Mouse (Mus musculus) MEL (cell line): ENCODE results near the gene Serinc5. TPM values are rescaled to one million over a fixed set of nuclear protein-coding genes. Genes with fewer than 3 reads are reported as not detected.
A peak's percentile ranks its signal among the peaks of the same experiment; 100 is the strongest.

Experiments
- DNase-seq: peaks from one replicate; pipeline ENCODE4 v3.0.0; 2011; ENCODE audit warnings: low read depth, low spot score
- H3K27ac ChIP-seq: 2 replicates; pipeline ENCODE4 v1.5.1; 2012; ENCODE audit warnings: low read depth, mild to moderate bottlenecking, control low read depth, low read length, moderate library complexity; ENCODE audit not compliant: control insufficient read depth
- H3K27me3 ChIP-seq, 2 experiments: fragments of 150-350 bp in 1 of 2; sonication (generic) in 1 of 2; 2 replicates each; pipeline ENCODE4 v1.6.1; 2012; ENCODE audit warnings: low read length in 2 of 2, mild to moderate bottlenecking in 2 of 2, improper control_type of control experiment in 1 of 2, moderate library complexity in 1 of 2; ENCODE audit not compliant: insufficient read depth in 2 of 2, control insufficient read depth in 1 of 2
- H3K36me3 ChIP-seq, 2 experiments: 2 replicates each; pipeline ENCODE4 v1.6.1; 2012 to 2014; ENCODE audit warnings: low read length in 2 of 2, improper control_type of control experiment in 1 of 2, inconsistent platforms in 1 of 2, mild to moderate bottlenecking in 1 of 2; ENCODE audit not compliant: insufficient read depth in 2 of 2, control insufficient read depth in 1 of 2
- H3K4me1 ChIP-seq, 2 experiments: fragments of 150-350 bp in 1 of 2; sonication (generic) in 1 of 2; 2 replicates each; pipeline ENCODE4 v1.6.1; 2012; ENCODE audit warnings: low read length in 2 of 2, improper control_type of control experiment in 1 of 2, mild to moderate bottlenecking in 1 of 2; ENCODE audit not compliant: insufficient read depth in 2 of 2, control insufficient read depth in 1 of 2
- H3K4me3 ChIP-seq, 2 experiments: fragments of 150-350 bp in 1 of 2; sonication (generic) in 1 of 2; 2 replicates each; pipeline ENCODE4 v1.5.1; 2012; ENCODE audit warnings: low read depth in 2 of 2, low read length in 2 of 2, mild to moderate bottlenecking in 2 of 2, moderate library complexity in 2 of 2, control low read depth in 1 of 2, improper control_type of control experiment in 1 of 2; ENCODE audit not compliant: control insufficient read depth in 1 of 2, insufficient read depth in 1 of 2
- H3K79me2 ChIP-seq: 2 replicates; pipeline ENCODE4 v1.6.1; 2012; ENCODE audit warnings: mild to moderate bottlenecking, low read length, moderate library complexity; ENCODE audit not compliant: control insufficient read depth, poor library complexity, insufficient read depth
- H3K9ac ChIP-seq: 2 replicates; pipeline ENCODE4 v1.6.1; 2012; ENCODE audit warnings: low read depth, mild to moderate bottlenecking, control low read depth, low read length, moderate library complexity; ENCODE audit not compliant: control insufficient read depth, poor library complexity, severe bottlenecking
- H3K9me3 ChIP-seq: fragments of 150-350 bp; sonication (generic); replicated peaks from 2 replicates; pipeline ENCODE4 v1.6.1; 2012; ENCODE audit warnings: mild to moderate bottlenecking, low read length, improper control_type of control experiment, moderate library complexity; ENCODE audit not compliant: insufficient read depth
- BHLHE40 ChIP-seq: IDR thresholded peaks from 2 replicates; pipeline ENCODE4 v1.6.1; 2012; ENCODE audit warnings: low read depth, mild to moderate bottlenecking, inconsistent platforms, low read length, improper control_type of control experiment, borderline replicate concordance
- CHD2 ChIP-seq: IDR thresholded peaks from 2 replicates; pipeline ENCODE4 v1.6.1; 2011; ENCODE audit warnings: low read length, improper control_type of control experiment
- CTCF ChIP-seq, 3 experiments: IDR thresholded peaks in 2 of 3; conservative IDR thresholded peaks in 1 of 3; 2 replicates each; pipeline ENCODE4 v1.5.1; 2011 to 2012; ENCODE audit warnings: low read length in 3 of 3, low read depth in 2 of 3, mild to moderate bottlenecking in 2 of 3, improper control_type of control experiment in 1 of 3, inconsistent platforms in 1 of 3, mixed read lengths in 1 of 3, moderate library complexity in 1 of 3; ENCODE audit not compliant: control insufficient read depth in 1 of 3, insufficient read depth in 1 of 3, poor library complexity in 1 of 3, severe bottlenecking in 1 of 3
- EP300 ChIP-seq, 2 experiments: IDR thresholded peaks; 2 replicates each; pipeline ENCODE4 v1.6.1; 2011; ENCODE audit warnings: improper control_type of control experiment in 2 of 2, low read length in 2 of 2, low read depth in 1 of 2, mild to moderate bottlenecking in 1 of 2
- HCFC1 ChIP-seq: IDR thresholded peaks from 2 replicates; pipeline ENCODE4 v1.6.1; 2012; ENCODE audit warnings: low read depth, mild to moderate bottlenecking, inconsistent platforms, low read length, improper control_type of control experiment, moderate library complexity
- JUND ChIP-seq: IDR thresholded peaks from 2 replicates; pipeline ENCODE4 v1.6.1; 2011; ENCODE audit warnings: low read depth, mild to moderate bottlenecking, improper control_type of control experiment, low read length
- MAX ChIP-seq: IDR thresholded peaks from 2 replicates; pipeline ENCODE4 v1.6.1; 2011; ENCODE audit warnings: low read length, improper control_type of control experiment
- MYB ChIP-seq: IDR thresholded peaks from 2 replicates; pipeline ENCODE4 v1.6.1; 2011; ENCODE audit warnings: mild to moderate bottlenecking, low read depth, low read length, improper control_type of control experiment
- POLR2A ChIP-seq, 2 experiments: IDR thresholded peaks; 2 replicates each; pipeline ENCODE4 v1.6.1; 2011 to 2012; ENCODE audit warnings: low read length in 2 of 2, mild to moderate bottlenecking in 2 of 2, control low read depth in 1 of 2, improper control_type of control experiment in 1 of 2, low read depth in 1 of 2, moderate library complexity in 1 of 2; ENCODE audit not compliant: control insufficient read depth in 1 of 2, insufficient read depth in 1 of 2, poor library complexity in 1 of 2
- POLR2AphosphoS5 ChIP-seq: IDR thresholded peaks from 2 replicates; pipeline ENCODE4 v1.6.1; 2012; ENCODE audit warnings: low read depth, borderline replicate concordance, mild to moderate bottlenecking, inconsistent platforms, low read length, moderate library complexity, mixed read lengths
- RAD21 ChIP-seq: IDR thresholded peaks from 2 replicates; pipeline ENCODE4 v1.6.1; 2011; ENCODE audit warnings: mild to moderate bottlenecking, low read depth, low read length, improper control_type of control experiment
- RCOR1 ChIP-seq: IDR thresholded peaks from 2 replicates; pipeline ENCODE4 v1.6.1; 2012; ENCODE audit warnings: low read depth, mild to moderate bottlenecking, inconsistent platforms, low read length, improper control_type of control experiment
- SMC3 ChIP-seq: IDR thresholded peaks from 2 replicates; pipeline ENCODE4 v1.6.1; 2011; ENCODE audit warnings: low read depth, low read length, improper control_type of control experiment
- TBP ChIP-seq: IDR thresholded peaks from 2 replicates; pipeline ENCODE4 v1.8.0; 2011; ENCODE audit warnings: low read depth, low read length, improper control_type of control experiment
- TCF12 ChIP-seq: IDR thresholded peaks from 2 replicates; pipeline ENCODE4 v1.6.1; 2014; ENCODE audit warnings: low read depth, mild to moderate bottlenecking, inconsistent platforms, low read length, improper control_type of control experiment, moderate library complexity
- USF1 ChIP-seq: IDR thresholded peaks from 2 replicates; pipeline ENCODE4 v1.6.1; 2014; ENCODE audit warnings: low read depth, mild to moderate bottlenecking, inconsistent platforms, low read length, improper control_type of control experiment, moderate library complexity
- USF2 ChIP-seq, 2 experiments: IDR thresholded peaks; 2 replicates each; pipeline ENCODE4 v1.6.1; 2011 to 2012; ENCODE audit warnings: improper control_type of control experiment in 2 of 2, low read length in 2 of 2, borderline replicate concordance in 1 of 2, inconsistent platforms in 1 of 2, low read depth in 1 of 2, mild to moderate bottlenecking in 1 of 2; ENCODE audit not compliant: insufficient read depth in 1 of 2
- ZKSCAN1 ChIP-seq: IDR thresholded peaks from 2 replicates; pipeline ENCODE4 v1.6.1; 2012; ENCODE audit warnings: low read depth, mild to moderate bottlenecking, inconsistent platforms, low read length, improper control_type of control experiment, moderate library complexity
- ZMIZ1 ChIP-seq: IDR thresholded peaks from 2 replicates; pipeline ENCODE4 v1.6.1; 2012; ENCODE audit warnings: low read depth, mild to moderate bottlenecking, inconsistent platforms, low read length, improper control_type of control experiment, moderate library complexity
- ZNF384 ChIP-seq: IDR thresholded peaks from 2 replicates; pipeline ENCODE4 v1.6.1; 2012; ENCODE audit warnings: low read depth, mild to moderate bottlenecking, inconsistent platforms, low read length, improper control_type of control experiment
- polyA plus RNA-seq, 2 experiments: library from polyadenylated mRNA; stranded (reverse) in 1 of 2; unstranded in 1 of 2; fragments of >175 nt in 1 of 2; fragments of >200 nt in 1 of 2; gene quantifications; 2 replicates each; pipeline versions ENCODE4 v1.2.1 to v1.2.4; 2012; ENCODE audit warnings: low replicate concordance in 2 of 2, low read depth in 1 of 2; ENCODE audit not compliant: insufficient read length in 2 of 2, insufficient read depth in 1 of 2, missing spikeins in 1 of 2
- total RNA-seq: library from RNA; depleted of rRNA; stranded (reverse); fragments of 300-350 nt; gene quantifications from 2 replicates; pipeline ENCODE4 v1.2.3, GENCODE M21; 2012

Serinc5 gene
- total and polyA plus RNA-seq, 3 experiments, result 4.0 to 8.8 TPM; not detected in 1

DNA sequence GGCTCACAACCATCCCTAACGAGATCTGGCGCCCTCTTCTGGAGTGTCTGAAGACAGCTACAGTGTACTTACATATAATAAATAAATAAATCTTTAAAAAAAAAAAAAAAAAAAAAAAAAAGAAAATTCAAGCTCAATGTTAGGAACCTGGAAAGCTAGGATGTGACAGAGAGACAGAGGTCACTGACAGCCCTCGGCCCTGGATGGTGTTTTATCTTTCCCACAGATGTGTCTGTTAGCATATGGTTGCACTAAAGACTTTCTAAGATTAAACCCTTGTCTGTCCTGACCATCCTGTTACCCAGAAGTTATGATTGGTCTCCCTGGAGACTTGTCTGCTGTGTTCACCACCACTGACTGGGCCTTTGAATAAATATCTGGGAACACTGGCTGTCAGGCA, 33.3 kb downstream of the Serinc5 start:
- no peak overlapping the region for H3K27ac ChIP-seq
- no peak overlapping the region for H3K4me3 ChIP-seq
- H3K4me1 ChIP-seq, result peaks cover 0 to 6% of the 10 kb centered on the region in 2 experiments; a peak in 2 of 4 replicates
- H3K36me3 ChIP-seq, result peaks cover 0 to 5% of the 10 kb centered on the region in 2 experiments; a peak in 2 of 4 replicates
- H3K27me3 ChIP-seq, result no peaks in the 10 kb centered on the region
- no peak overlapping the region for H3K9ac ChIP-seq
- H3K79me2 ChIP-seq, result no peaks in the 10 kb centered on the region
- TF ChIP-seq ZNF384 (0 out of 2 replicates have a peak, but pooled peaks have one; percentile 31), JUND (no peak), BHLHE40 (no peak), SMC3 (no peak), USF1 (no peak), HCFC1 (no peak), ZKSCAN1 (no peak), EP300 (IDR thresholded peaks at IDR 0.05; ENCODE audit: low read depth in 1 of 2, low read length in 2 of 2) (no peak)
- no peak for DNase-seq
- H3K9me3 ChIP-seq, result no peaks in the 10 kb centered on the region

DNA sequence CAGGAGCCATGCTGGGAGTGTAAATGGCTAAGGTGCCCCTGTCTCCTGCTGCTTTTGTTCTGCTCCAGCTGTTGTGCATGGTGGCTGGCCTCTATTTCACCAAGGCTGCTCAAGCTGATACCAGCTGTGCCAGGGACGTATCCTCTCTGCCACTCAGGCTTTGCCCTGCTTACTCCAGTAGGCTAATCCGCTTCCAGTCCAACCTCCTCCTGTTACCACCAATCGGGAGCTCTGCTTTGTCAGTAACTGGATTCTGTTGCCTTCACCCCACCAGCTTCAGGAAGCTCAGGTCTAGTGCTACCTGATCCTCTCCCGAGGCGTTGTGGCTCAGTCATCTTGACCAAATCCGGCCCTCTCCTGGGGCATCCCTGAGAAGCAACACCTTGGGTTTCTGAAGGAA, 33.9 kb downstream of the Serinc5 start:
- Histone ChIP-seq H3K27ac (no peak overlapping the region), H3K9ac (no peak overlapping the region), H3K9me3 (no peaks in the 10 kb centered on the region), H3K4me3 (no peak overlapping the region), H3K36me3 (no peaks in the 10 kb centered on the region; a peak in 1 of 4 replicates), H3K4me1 (peaks cover 0 to under 1% of the 10 kb centered on the region in 2 experiments; a peak in 1 of 4 replicates), H3K27me3 (no peaks in the 10 kb centered on the region), H3K79me2 (no peaks in the 10 kb centered on the region)
- TF ChIP-seq BHLHE40 (no peak), MAX (no peak), EP300 (IDR thresholded peaks at IDR 0.05; ENCODE audit: low read depth in 1 of 2, low read length in 2 of 2) (no peak), USF1 (no peak)
- DNase-seq, result no peak

GRCm38 (mm10) chr13:92647695-92648094, 36.8 kb downstream of the Serinc5 start:
- H3K36me3 ChIP-seq, result no peaks in the 10 kb centered on the region

More at GRCm38 (mm10) chr13:92647695-92648094, 36.8 kb downstream of the Serinc5 start:
- TF ChIP-seq EP300 (IDR thresholded peaks at IDR 0.05; ENCODE audit: low read depth in 1 of 2, low read length in 2 of 2) (no peak), ZMIZ1 (no peak), MYB (no peak), POLR2AphosphoS5 (no peak), RAD21 (no peak), CTCF (IDR thresholded peaks at IDR 0.05 in 2 of 3, conservative IDR thresholded peaks at IDR 0.05 in 1 of 3; ENCODE audit: control insufficient read depth in 1 of 3, insufficient read depth in 1 of 3, low read depth in 2 of 3, low read length in 3 of 3, poor library complexity in 1 of 3, severe bottlenecking in 1 of 3) (no peak), POLR2A (IDR thresholded peaks at IDR 0.05; ENCODE audit: control insufficient read depth in 1 of 2, insufficient read depth in 1 of 2, low read depth in 1 of 2, low read length in 2 of 2, poor library complexity in 1 of 2) (no peak), CHD2 (no peak), RCOR1 (no peak), TCF12 (no peak), USF2 (IDR thresholded peaks at IDR 0.05; ENCODE audit: borderline replicate concordance in 1 of 2, insufficient read depth in 1 of 2, low read depth in 1 of 2, low read length in 2 of 2) (no peak), TBP (no peak)
- Histone ChIP-seq H3K9me3 (no peaks in the 10 kb centered on the region), H3K9ac (no peak overlapping the region), H3K79me2 (no peaks in the 10 kb centered on the region), H3K27ac (no peak overlapping the region), H3K4me3 (no peak overlapping the region), H3K4me1 (peaks cover 2 to 3% of the 10 kb centered on the region in 2 experiments; a peak in 2 of 4 replicates), H3K27me3 (no peaks in the 10 kb centered on the region)
- no peak for DNase-seq
